Mouse (Mus musculus) bone marrow macrophage, adult 2 months (primary cell): Measurements from ENCODE around the gene Gm20388. TPM values are rescaled to one million over a fixed set of nuclear protein-coding genes. Genes with fewer than 3 reads are reported as not detected.

Experiments used
- H3K27ac ChIP-seq: 2 replicates; pipeline ENCODE4 v1.5.1; 2012; ENCODE audit warnings: low read depth, low read length; ENCODE audit not compliant: insufficient read depth
- H3K4me1 ChIP-seq: 2 replicates; pipeline ENCODE4 v1.6.1; 2012; ENCODE audit warnings: low read length; ENCODE audit not compliant: control insufficient read depth, insufficient read depth
- H3K4me3 ChIP-seq: 2 replicates; pipeline ENCODE4 v1.5.1; 2012; ENCODE audit warnings: mild to moderate bottlenecking, low read length, moderate library complexity; ENCODE audit not compliant: insufficient read depth
- CTCF ChIP-seq: IDR thresholded peaks from 2 replicates; pipeline ENCODE4 v1.5.1; 2012; ENCODE audit warnings: low read depth, mild to moderate bottlenecking, low read length, moderate library complexity
- POLR2A ChIP-seq: IDR thresholded peaks from 2 replicates; pipeline ENCODE4 v1.6.1; 2012; ENCODE audit warnings: mild to moderate bottlenecking, low read depth, low read length, borderline replicate concordance
- polyA plus RNA-seq: library from polyadenylated mRNA; stranded (reverse); fragments of >200 nt; gene quantifications from 2 replicates; pipeline ENCODE4 v1.2.4, GENCODE M21; 2012; ENCODE audit not compliant: missing spikeins, insufficient read depth, insufficient read length

Gm20388 gene
- polyA plus RNA-seq, 1 experiment = 32.7 TPM

DNA sequence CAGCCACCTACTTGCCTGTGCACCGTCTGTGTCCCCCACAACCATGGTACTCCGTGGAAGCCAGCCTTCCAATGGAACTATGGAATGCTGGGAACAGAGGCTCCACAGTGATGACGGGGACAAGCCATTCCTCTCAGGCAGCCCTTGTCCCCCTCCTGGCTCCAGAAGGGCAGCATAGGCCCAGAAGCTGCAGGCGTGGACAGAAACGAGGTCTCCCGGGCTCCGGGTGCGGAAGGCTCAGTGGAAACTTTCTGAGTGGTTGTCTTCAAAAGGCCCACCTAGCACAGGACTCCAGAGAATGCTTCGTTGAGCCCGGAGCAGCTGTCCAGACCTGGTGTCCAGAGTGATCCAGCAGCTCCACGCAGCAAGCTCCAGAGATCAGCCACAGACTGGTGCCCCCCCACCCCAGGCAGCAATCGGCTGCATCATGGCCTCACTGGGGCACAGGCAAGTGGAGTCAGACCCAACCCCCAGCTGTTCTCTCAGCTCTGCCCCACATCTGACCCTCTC lies 1633.7 kb downstream of the Gm20388 start, which contains the start of gene 1700018B08Rik:
Gene 1700018B08Rik (minus strand): TSS at position 45 of the 510 bp plus-strand sequence.
- Histone ChIP-seq H3K27ac (no peak within 1 kb of the TSS), H3K4me3 (no peak within 1 kb of the TSS), H3K4me1 (no peaks in the 10 kb centered on the region; the same call in 1 of the 2 replicates)
- TF ChIP-seq POLR2A = no peak
- no peak for TF ChIP-seq CTCF

DNA sequence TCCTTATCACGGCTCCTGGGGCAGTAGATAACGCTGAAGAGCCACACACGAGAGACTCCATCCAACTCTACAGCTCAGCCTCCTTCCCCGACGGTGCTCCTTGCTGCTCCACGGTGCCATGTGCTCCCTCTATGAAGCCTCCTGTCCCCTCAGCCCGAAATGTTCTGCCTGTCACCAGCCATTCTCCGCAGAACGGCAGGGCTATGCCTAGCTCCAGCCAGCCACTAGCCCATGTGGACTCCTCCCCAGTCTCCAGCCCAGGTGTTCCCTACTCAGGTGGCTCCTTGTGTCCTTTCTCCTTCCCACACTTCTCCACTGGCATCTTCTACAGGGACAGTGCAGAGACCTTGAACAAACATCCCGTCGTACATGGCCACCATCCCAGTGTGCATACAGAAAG lies 1634.3 kb downstream of the Gm20388 start:
- TF ChIP-seq POLR2A (no peak), CTCF (no peak)
- Histone ChIP-seq H3K27ac (no peak overlapping the region), H3K4me3 (no peak overlapping the region), H3K4me1 (no peaks in the 10 kb centered on the region; the same call in 1 of the 2 replicates)

DNA sequence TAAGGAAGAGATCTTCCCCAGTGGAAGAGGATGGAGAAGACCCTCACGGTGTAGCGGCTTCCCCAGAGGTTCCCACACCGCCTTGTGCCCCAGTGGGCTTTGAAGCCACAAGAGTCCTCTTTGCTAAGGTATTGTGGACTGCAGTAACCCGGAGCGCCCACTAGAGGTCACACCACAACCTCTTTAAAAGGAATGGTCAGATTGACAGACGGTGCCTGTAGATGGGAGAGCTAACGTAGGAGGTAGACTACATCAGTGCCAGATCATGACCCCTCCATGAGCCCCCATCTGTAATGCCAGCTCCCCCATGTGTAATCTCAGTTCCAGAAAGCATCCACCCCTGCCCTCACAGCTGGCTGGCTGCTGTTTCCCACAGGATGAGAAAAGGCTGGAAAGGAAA lies 1636.5 kb downstream of the Gm20388 start:
- Histone ChIP-seq H3K4me1 (no peaks in the 10 kb centered on the region; the same call in 1 of the 2 replicates), H3K4me3 (no peak overlapping the region), H3K27ac (no peak overlapping the region)
- no peak for TF ChIP-seq POLR2A
- TF ChIP-seq CTCF = peak; percentile 71

DNA sequence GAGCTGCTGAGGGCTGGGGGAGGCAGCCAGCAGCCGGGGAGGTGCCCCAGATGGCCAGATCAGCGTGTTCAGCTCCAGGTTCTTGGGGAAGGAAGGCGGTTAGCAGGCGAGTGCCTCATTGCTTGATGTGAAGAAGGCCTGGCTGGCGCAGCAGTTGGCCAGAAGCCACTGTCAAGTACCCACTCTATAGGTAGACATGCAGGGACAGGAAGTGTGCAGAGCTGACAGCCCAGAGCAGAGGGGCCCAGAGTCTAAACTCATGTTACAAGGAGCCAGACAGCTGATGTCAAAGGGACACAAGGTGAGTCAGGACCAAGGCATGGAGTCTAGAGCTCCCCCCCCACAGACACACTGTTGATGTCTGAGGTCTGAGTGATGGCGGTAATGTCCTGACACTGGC lies 1639.4 kb downstream of the Gm20388 start:
- no peak overlapping the region for H3K4me3 ChIP-seq
- TF ChIP-seq CTCF (no peak), POLR2A (no peak)
- peaks cover 15% of the 10 kb centered on the region for H3K4me1 ChIP-seq

DNA sequence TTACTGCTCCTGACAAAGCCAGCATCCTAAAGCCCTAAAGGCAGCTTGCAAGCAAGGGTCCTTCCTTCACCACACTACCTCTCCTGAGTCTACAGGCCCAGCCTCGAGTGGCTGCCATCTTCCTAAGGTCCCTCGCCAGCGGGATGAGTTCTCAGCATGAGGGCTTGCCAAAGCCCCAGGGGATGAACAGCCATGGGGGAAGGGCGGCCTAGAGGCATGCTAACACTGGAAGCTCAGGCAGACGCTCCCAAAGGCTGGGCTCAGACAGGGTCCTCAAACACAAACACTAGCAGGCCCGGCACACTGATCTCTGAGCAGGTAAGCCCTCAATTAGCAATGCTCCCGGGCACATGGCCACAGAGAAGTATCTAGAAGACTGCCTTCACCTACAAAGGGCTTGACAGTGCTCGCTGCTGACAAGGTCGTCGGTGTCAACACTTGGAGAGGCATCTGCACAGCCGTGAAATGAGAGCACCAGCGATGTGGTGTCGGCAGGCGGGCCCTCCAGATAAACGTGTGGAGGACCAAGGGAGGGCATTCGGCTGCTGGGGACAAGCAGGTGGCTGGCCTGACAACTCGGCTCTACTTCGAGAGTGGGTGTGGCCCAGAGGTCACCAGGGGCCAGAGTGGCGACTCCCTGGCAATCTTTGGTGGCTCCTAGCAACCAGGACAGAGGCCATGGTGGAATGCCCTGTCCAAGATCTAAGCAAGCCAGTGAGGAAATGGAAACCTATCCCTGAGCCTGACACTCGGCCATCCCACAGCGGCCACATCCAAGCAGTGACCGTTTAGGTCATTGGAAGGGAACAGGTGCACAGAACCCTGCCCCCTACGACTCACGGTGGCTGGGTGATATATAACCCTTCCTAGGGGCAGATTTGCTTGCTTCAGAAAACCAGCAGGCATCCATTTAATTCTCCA lies 1640.7 kb downstream of the Gm20388 start:
- TF ChIP-seq CTCF = no peak
- TF ChIP-seq POLR2A = no peak
- peaks cover 15% of the 10 kb centered on the region for H3K4me1 ChIP-seq
- no peak overlapping the region for H3K4me3 ChIP-seq
- no peak overlapping the region for H3K27ac ChIP-seq

More for the DNA sequence above, 1639.4 kb downstream of the Gm20388 start:
- H3K27ac ChIP-seq = no peak overlapping the region

DNA sequence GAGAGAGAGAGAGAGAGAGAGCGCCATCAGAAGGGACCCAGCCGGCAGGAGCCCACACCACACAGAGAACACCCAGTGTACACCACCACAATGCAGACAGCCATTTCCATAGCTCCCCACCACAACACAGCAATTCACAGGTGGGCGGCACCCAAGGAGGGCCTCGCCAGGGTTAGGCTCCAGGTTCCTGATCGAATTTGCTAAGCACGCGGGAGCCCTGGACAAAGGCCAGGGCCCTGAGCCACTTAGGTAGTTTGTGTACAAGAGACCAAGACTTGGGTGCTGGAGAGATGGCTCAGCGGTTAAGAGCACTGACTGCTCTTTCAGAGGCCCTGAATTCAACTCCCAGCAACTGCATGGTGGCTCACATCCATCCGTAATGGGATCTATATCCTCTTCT lies 1641.9 kb downstream of the Gm20388 start:
- peaks cover 15% of the 10 kb centered on the region for H3K4me1 ChIP-seq
- H3K4me3 ChIP-seq = no peak overlapping the region
- TF ChIP-seq CTCF = no peak
- no peak for TF ChIP-seq POLR2A
- no peak overlapping the region for H3K27ac ChIP-seq

DNA sequence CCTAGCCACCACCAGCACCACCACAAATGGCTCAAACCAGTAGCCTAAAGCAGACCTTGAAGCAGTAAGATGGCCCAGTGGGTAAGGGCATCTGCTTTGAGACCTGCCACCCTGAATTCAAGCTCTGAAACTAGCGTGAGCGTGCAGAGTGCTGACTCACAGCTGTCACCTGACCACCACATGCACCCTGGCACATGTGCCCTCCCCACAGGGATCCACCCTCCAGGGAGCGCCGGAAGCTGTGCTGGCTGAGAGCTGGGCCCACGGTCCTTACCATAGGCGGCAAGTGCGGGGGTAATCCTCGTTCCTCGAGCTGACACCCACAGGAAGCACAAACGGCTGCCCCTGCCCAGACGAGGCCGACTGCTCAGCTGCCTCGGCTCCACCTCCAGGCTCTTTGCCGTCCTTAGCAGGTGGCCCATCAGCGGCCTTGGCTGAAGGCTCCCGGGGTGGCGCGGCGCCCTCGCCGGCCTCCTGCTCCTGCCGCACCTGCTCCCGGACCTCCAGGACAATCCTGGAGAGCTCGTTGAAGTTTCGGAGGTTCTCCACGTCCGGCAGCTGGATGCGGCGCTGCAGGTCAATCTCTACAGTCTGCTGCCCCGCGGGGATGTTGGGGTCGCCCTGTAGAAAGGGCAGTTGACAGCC lies 1643.3 kb downstream of the Gm20388 start:
- Histone ChIP-seq H3K27ac (peak overlapping the region; percentile 44), H3K4me1 (peaks cover 15% of the 10 kb centered on the region), H3K4me3 (no peak overlapping the region)
- TF ChIP-seq CTCF (no peak), POLR2A (no peak)

DNA sequence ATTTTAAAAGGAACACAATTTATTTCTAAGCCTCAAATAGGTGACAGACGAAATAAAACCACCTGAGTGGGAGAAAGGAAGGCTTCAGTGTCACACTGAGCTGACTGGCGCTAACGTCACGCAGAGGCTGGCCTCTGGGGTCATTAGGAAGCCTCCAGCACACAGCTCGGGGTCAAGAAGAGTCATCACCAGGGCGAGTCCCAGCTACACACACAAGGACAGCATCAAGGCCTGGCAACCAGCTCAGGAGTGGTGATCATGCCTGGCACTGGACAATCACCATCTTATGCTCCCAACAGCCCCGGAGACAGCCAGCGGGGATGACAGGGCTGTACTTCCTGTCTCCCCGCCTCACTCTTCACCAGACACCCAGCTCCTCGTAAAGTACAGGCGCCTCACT lies 1647.1 kb downstream of the Gm20388 start:
- peaks cover 15% of the 10 kb centered on the region for H3K4me1 ChIP-seq

DNA sequence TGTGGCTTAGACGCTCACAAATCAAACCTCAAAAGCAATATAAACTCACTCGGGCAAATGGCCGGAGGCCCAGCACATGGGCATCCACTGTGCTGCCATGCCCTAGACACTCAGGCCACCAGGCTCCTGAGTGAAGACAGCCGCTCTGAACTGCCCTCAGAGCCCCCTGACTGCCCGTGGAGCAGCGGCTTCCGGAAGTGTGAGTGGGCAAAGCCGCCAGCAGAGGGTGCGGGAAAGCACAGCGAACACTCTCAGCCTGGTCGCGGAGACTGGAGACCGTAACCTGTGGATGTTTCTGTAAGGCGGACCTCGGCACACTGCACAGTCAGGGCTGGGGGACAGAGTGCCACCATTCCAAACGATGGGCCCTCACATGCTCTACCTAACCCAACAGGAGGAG lies 1647.9 kb downstream of the Gm20388 start:
- Histone ChIP-seq H3K4me1 (peaks cover 12% of the 10 kb centered on the region), H3K4me3 (no peak overlapping the region), H3K27ac (no peak overlapping the region)
- TF ChIP-seq POLR2A (no peak), CTCF (no peak)

More for the DNA sequence above, 1647.1 kb downstream of the Gm20388 start:
- TF ChIP-seq CTCF (no peak), POLR2A (no peak)
- H3K4me3 ChIP-seq = no peak overlapping the region
- no peak overlapping the region for H3K27ac ChIP-seq
